Mouse (Mus musculus) megakaryocyte, adult 5-6 weeks (primary cell): ENCODE results near the gene Olfr569. TPM values are rescaled to one million over a fixed set of nuclear protein-coding genes. Genes with fewer than 3 reads are reported as not detected.

Source experiments
- ATAC-seq: 2 replicates; pipeline ENCODE4 v1.8.0; 2016; ENCODE audit warnings: mild to moderate bottlenecking, inconsistent platforms; ENCODE audit not compliant: poor library complexity, severe bottlenecking
- total RNA-seq, 2 experiments: library from RNA; stranded (forward) in 1 of 2; stranded (reverse) in 1 of 2; fragments of 153-499, 151-499 nt in 1 of 2; fragments of 221-1000, 200-1000 nt in 1 of 2; gene quantifications; 2 replicates each; pipeline versions ENCODE4 v1.2.3 to v1.2.4; 2015 to 2017

Gene Olfr569
- total RNA-seq (2015) (not detected in 2 replicates), total RNA-seq (2017) (not detected in 2 replicates)

DNA sequence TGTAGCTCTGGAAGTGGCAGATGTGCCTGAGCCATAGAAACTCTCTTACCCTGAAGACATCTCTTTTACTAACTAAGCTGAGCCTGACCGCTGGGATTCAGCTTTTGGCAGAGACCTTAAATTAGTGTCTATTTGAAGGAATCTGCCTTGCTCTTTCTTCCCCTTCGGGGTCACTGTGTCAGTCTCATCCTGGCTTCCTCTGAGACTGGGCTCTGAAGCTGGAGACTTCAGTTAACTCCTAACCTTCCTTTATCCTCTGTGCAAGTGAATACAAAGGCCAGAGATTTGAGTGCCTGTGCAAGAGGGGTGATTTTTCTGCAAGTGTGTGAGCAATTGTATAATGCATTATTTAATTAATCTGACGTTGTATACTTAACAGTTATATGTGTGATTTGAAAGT lies at the start of gene Olfr569:
Gene Olfr569 (minus strand): TSS at position 101 of the 400 bp plus-strand sequence.
- ATAC-seq: no peak

DNA sequence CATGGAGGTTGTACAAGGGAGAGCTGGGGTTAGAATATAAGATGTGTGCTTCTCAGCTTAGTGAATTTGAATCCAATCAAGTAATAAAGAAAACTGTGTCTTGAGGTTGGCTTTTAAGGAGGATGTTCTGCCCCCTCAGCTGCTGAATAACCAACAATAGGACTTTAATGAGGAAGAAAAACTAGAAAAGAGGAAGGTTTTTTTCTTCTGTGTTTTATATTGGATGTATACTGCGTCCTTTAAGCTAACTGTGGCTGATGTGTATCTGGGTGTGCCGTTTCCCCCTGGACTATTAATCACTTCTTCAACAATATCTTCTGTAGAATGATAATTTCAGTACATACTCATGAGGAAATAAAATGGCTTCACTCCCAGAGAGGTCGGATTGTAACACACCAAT lies 36.4 kb upstream of the Olfr569 start:
- ATAC-seq: peak; percentile 69

DNA sequence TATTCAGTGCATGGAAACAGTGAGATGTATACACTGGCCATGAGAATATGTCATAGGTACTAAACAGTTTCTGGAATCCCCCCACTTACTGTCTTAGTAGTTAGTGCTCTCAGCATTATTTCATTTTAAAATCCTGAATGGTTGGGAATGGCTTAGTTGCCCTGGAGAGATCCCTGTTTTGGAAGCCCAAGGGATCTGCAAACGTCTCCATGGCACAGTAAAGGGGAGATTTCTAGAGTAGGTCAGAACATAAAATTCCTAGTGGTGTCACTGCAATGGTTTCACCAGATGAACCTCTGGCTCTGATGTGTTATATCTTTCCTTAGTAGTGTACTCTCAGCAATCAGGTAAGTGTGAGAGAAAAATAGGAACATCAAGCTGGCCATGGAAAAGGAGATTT lies 33.4 kb upstream of the Olfr569 start, which contains the start of gene Olfr572:
Gene Olfr572 (plus strand): TSS at position 301 of the 400 bp plus-strand sequence.
- no peak for ATAC-seq

DNA sequence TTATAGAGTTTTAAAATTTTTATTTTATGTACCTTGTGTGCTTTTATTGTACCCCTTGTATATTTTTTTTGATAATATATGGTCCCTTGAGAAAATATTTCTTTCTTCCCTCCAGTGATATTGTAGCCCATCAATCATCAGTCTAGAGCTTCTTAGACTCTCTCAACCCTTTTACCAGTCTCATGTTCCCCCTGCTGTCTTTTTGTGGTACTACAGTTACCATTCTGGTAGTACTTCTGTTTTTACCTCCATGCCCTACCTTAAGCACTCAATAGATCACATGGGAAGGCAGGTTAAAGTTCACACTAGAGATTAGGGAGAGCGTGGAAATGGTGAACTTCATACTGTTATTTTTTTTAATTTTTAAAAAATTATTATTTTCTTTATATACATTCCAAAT lies 28.9 kb upstream of the Olfr569 start:
- ATAC-seq: peak; percentile 51; the same call in 1 of the 2 replicates

DNA sequence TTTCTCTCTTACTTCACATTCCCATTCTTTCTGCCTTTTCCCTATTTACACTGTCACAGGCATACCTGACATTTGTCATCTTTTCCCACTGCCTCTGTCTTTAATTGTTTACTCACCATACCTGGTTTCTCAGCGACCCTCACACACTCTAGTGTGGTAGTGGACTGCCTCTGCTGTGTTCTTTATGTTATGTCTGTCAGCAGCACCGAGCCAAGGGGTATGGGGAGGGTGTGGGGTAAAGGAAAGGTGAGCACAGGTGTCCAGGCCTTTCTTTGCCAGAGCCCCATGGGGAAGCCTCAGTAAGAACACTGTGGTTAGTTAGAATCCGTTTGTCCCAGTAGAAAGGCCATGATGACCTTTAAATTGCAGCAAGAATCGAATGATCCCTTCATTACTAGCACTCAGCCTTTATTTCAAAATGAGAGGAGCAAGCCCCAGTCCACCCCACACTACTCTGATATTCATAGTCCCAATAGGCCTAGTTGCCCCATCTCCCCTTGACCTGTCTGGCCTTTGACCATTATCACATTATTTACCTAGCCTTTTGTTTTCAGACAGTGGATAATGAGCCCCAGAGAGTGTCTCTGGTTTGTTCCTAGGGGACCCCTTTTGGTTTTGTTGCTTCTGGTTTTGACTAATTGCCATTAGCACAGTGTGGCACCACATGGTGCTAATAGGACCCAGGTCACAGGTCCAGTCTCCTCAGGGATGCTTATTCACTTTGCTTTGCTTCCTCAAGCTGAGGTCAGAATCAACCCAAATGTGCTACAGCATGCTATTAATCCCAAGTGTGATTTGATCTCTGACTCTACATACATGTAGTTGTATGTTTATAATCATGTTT lies 26.6 kb upstream of the Olfr569 start, which contains the start of gene Olfr571:
Gene Olfr571 (minus strand): TSS at position 505 of the 844 bp plus-strand sequence.
- no peak for ATAC-seq

DNA sequence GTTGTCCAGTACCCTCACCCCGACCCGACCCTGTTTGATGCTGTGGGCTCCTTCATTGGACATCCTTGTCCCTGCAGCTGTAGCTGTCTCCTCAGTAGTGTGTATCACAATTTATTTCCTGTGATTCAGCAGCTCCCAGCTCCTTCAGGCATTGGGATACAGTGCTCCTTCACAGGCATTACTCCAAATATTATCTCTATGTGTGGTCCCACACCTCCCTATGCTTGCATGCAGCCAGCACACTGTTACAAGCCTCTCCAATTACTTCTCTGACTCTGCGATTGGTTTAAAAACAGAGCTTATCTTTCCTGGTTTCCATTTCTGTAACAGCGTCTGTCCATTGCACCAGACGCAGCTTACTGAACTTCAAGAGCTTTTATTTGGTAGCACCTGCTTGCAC lies 25.7 kb upstream of the Olfr569 start:
- ATAC-seq: no peak

DNA sequence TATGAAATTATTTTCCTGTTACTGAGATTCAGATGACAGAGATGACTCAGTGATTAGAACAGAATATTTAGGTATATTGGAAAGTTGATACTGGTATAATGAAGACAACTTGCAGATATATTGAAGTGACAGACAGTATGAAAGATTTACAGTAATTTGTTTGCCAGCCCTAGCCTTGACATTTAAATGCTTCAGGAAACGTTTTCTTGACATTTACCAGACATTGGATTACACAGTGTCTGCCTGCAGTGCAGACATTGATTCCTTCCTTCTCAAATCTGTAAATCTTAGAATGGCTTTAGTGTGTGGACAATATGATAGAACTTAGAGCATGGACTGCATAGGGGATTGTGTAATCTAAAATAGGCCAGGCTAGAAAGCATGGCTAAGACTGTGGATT lies 24.6 kb upstream of the Olfr569 start:
- no peak for ATAC-seq

DNA sequence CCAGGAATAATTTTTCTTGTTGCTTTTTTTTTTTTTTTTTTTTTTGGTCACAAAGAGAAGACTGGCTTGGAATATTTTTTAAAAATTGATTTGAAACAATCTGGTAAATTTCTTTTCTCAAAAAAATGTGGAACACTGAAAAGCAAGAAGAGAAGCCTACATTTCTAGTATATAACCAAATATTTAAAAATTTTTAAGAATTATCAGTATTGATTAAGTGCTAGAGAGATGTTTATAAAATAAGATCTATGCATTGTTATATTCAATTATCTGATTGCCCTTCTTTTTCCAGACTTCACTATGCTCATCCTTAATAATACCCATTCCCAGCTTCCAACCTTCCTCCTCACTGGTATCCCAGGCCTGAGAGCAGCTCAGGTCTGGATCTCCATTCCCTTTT lies 13.9 kb downstream of the Olfr569 start, which contains the start of gene Olfr568:
Gene Olfr568 (plus strand): TSS at position 301 of the 400 bp plus-strand sequence.
- no peak for ATAC-seq

DNA sequence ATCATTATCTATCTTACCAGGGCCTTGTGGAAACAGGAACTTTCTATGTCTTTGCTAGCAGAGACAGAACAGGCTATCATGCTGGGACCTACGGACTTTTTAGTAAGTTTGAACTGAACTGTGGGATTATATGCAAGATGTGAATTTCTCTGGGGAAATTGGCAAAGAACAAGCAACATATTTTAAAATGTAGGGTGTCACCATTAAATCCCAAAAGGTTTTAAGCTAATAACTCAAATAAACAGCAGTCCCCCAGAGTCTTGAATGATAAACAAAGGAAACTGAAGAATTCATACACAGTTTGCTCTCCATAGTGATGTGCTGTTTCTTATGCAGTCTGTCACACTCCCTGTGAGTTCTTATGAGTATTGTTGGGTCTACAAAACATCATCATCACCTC lies 32.0 kb downstream of the Olfr569 start, which contains the start of gene Olfr566:
Gene Olfr566 (minus strand): TSS at position 101 of the 400 bp plus-strand sequence.
- ATAC-seq: no peak

DNA sequence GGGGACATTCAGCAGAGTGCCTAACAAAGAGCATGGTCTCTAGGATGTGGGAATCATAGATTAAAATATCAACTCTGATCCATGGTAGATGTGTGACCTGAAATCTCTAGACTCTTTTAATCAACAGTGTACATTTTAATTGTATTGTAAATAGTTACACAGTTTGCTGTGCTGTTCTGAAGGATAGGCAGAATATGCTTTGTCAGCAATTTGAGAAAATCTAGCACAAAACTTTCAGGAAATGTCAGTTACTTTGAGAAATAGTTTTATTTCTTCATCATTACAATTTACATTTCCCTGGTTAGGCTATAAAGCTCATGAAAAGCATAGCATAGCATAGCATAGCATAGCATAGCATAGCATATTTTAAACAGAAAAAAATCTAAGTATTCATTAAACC lies 34.9 kb downstream of the Olfr569 start:
- no peak for ATAC-seq

Other genes with a start within 250 kb of the Olfr569 start
- gene Olfr555, start 232.1 kb downstream of the Olfr569 start, total RNA-seq (2015): not detected in 2 replicates
- not detected in 2 replicates for gene Olfr555, start 232.1 kb downstream of the Olfr569 start, total RNA-seq (2017)
- not detected in 2 replicates for gene Olfr556, start 226.0 kb downstream of the Olfr569 start, total RNA-seq (2015)
- gene Olfr556, start 226.0 kb downstream of the Olfr569 start, total RNA-seq (2017): not detected in 2 replicates
- gene Trim68, start 203.6 kb downstream of the Olfr569 start, total RNA-seq (2015): 3.5 and 3.7 TPM in 2 replicates
- gene Trim68, start 203.6 kb downstream of the Olfr569 start, total RNA-seq (2017): 2.9 and 3.4 TPM in 2 replicates
- not detected in 2 replicates for gene Olfr557, start 195.0 kb downstream of the Olfr569 start, total RNA-seq (2015)
- not detected in 2 replicates for gene Olfr557, start 195.0 kb downstream of the Olfr569 start, total RNA-seq (2017)
- gene Olfr558, start 188.7 kb downstream of the Olfr569 start, total RNA-seq (2015): not detected in 2 replicates
- gene Olfr558, start 188.7 kb downstream of the Olfr569 start, total RNA-seq (2017): not detected in 2 replicates
- gene Olfr33, start 171.8 kb downstream of the Olfr569 start, total RNA-seq (2015): not detected in 2 replicates
- not detected in 2 replicates for gene Olfr33, start 171.8 kb downstream of the Olfr569 start, total RNA-seq (2017)
- not detected in 2 replicates for gene Olfr559, start 163.4 kb downstream of the Olfr569 start, total RNA-seq (2015)
- not detected in 2 replicates for gene Olfr559, start 163.4 kb downstream of the Olfr569 start, total RNA-seq (2017)
- gene Olfr560, start 131.5 kb downstream of the Olfr569 start, total RNA-seq (2015): not detected in 2 replicates
- not detected in 2 replicates for gene Olfr560, start 131.5 kb downstream of the Olfr569 start, total RNA-seq (2017)
- gene Olfr78, start 131.4 kb downstream of the Olfr569 start, total RNA-seq (2015): not detected in 2 replicates
- not detected in 2 replicates for gene Olfr78, start 131.4 kb downstream of the Olfr569 start, total RNA-seq (2017)
- gene Olfr561, start 119.7 kb downstream of the Olfr569 start, total RNA-seq (2015): not detected in 2 replicates
- not detected in 2 replicates for gene Olfr561, start 119.7 kb downstream of the Olfr569 start, total RNA-seq (2017)
- gene Olfr564, start 87.4 kb downstream of the Olfr569 start, total RNA-seq (2015): not detected in 2 replicates
- gene Olfr564, start 87.4 kb downstream of the Olfr569 start, total RNA-seq (2017): not detected in 2 replicates
- not detected in 2 replicates for gene Olfr566, start 32.1 kb downstream of the Olfr569 start, total RNA-seq (2015)
- gene Olfr566, start 32.1 kb downstream of the Olfr569 start, total RNA-seq (2017): not detected in 2 replicates
- gene Olfr568, start 13.8 kb downstream of the Olfr569 start, total RNA-seq (2015): not detected in 2 replicates
- gene Olfr568, start 13.8 kb downstream of the Olfr569 start, total RNA-seq (2017): not detected in 2 replicates
- gene Olfr570, start 3.7 kb upstream of the Olfr569 start, total RNA-seq (2015): not detected in 2 replicates
- not detected in 2 replicates for gene Olfr570, start 3.7 kb upstream of the Olfr569 start, total RNA-seq (2017)
- not detected in 2 replicates for gene Olfr571, start 26.7 kb upstream of the Olfr569 start, total RNA-seq (2015)
- gene Olfr571, start 26.7 kb upstream of the Olfr569 start, total RNA-seq (2017): not detected in 2 replicates
- gene Olfr572, start 33.5 kb upstream of the Olfr569 start, total RNA-seq (2015): not detected in 2 replicates
- gene Olfr572, start 33.5 kb upstream of the Olfr569 start, total RNA-seq (2017): not detected in 2 replicates
- not detected in 2 replicates for gene Olfr573-ps1, start 51.7 kb upstream of the Olfr569 start, total RNA-seq (2015)
- gene Olfr573-ps1, start 51.7 kb upstream of the Olfr569 start, total RNA-seq (2017): not detected in 2 replicates
- gene Olfr574, start 57.6 kb upstream of the Olfr569 start, total RNA-seq (2015): not detected in 2 replicates
- not detected in 2 replicates for gene Olfr574, start 57.6 kb upstream of the Olfr569 start, total RNA-seq (2017)
- gene Olfr575, start 67.9 kb upstream of the Olfr569 start, total RNA-seq (2015): not detected in 2 replicates
- not detected in 2 replicates for gene Olfr575, start 67.9 kb upstream of the Olfr569 start, total RNA-seq (2017)
- not detected in 2 replicates for gene Olfr576, start 71.8 kb upstream of the Olfr569 start, total RNA-seq (2015)
- not detected in 2 replicates for gene Olfr576, start 71.8 kb upstream of the Olfr569 start, total RNA-seq (2017)
- gene Olfr577, start 85.1 kb upstream of the Olfr569 start, total RNA-seq (2015): not detected in 2 replicates
- not detected in 2 replicates for gene Olfr577, start 85.1 kb upstream of the Olfr569 start, total RNA-seq (2017)
- gene Olfr578, start 98.4 kb upstream of the Olfr569 start, total RNA-seq (2015): not detected in 2 replicates
- not detected in 2 replicates for gene Olfr578, start 98.4 kb upstream of the Olfr569 start, total RNA-seq (2017)
- not detected in 2 replicates for gene Olfr582, start 147.1 kb upstream of the Olfr569 start, total RNA-seq (2015)
- not detected in 2 replicates for gene Olfr582, start 147.1 kb upstream of the Olfr569 start, total RNA-seq (2017)
- not detected in 2 replicates for gene Olfr583, start 160.4 kb upstream of the Olfr569 start, total RNA-seq (2015)
- gene Olfr583, start 160.4 kb upstream of the Olfr569 start, total RNA-seq (2017): not detected in 2 replicates
- not detected in 2 replicates for gene Olfr584, start 191.0 kb upstream of the Olfr569 start, total RNA-seq (2015)
- not detected in 2 replicates for gene Olfr584, start 191.0 kb upstream of the Olfr569 start, total RNA-seq (2017)
- not detected in 2 replicates for gene Olfr585, start 206.8 kb upstream of the Olfr569 start, total RNA-seq (2015)
- gene Olfr585, start 206.8 kb upstream of the Olfr569 start, total RNA-seq (2017): not detected in 2 replicates
- not detected in 2 replicates for gene Olfr586, start 234.8 kb upstream of the Olfr569 start, total RNA-seq (2015)
- not detected in 2 replicates for gene Olfr586, start 234.8 kb upstream of the Olfr569 start, total RNA-seq (2017)
- not detected in 2 replicates for gene Olfr588-ps1, start 250.0 kb upstream of the Olfr569 start, total RNA-seq (2015)
- gene Olfr588-ps1, start 250.0 kb upstream of the Olfr569 start, total RNA-seq (2017): not detected in 2 replicates